Mouse (Mus musculus) bone marrow, adult 2 months (tissue): ENCODE data around the gene Pcdh20. TPM values are rescaled to one million over a fixed set of nuclear protein-coding genes. Genes with fewer than 3 reads are reported as not detected.

Source experiments
- H3K27ac ChIP-seq: fragments of 200-500 bp; 2 replicates; pipeline ENCODE4 v1.5.1; 2012; ENCODE audit warnings: low read depth, mild to moderate bottlenecking, control low read depth, inconsistent platforms, low read length; ENCODE audit not compliant: control insufficient read depth, poor library complexity, insufficient read depth
- H3K4me1 ChIP-seq: fragments of 200-500 bp; 2 replicates; pipeline ENCODE4 v1.6.1; 2011; ENCODE audit warnings: low read length; ENCODE audit not compliant: control insufficient read depth, insufficient read depth
- H3K4me3 ChIP-seq: fragments of 200-500 bp; replicated peaks from 2 replicates; pipeline ENCODE3; 2011; ENCODE audit warnings: mild to moderate bottlenecking, low read depth, low read length, control low read depth; ENCODE audit not compliant: control insufficient read depth
- CTCF ChIP-seq: fragments of 200-500 bp; IDR thresholded peaks from 2 replicates; pipeline ENCODE4 v1.5.1; 2011; ENCODE audit warnings: low read length, control low read depth; ENCODE audit not compliant: control insufficient read depth, insufficient read depth
- POLR2A ChIP-seq: fragments of 200-500 bp; IDR thresholded peaks from 2 replicates; pipeline ENCODE4 v1.6.1; 2011; ENCODE audit warnings: low read depth, mild to moderate bottlenecking, control low read depth, low read length, borderline replicate concordance; ENCODE audit not compliant: control insufficient read depth
- WGBS: fragments of 180-500 bp; shearing (Covaris S2); methylation state at CpG from one replicate; pipeline ENCODE4 v1.1.7; 2018; 5-methylcytosine and 5-hydroxymethylcytosine counted together
- polyA plus RNA-seq: library from polyadenylated mRNA; stranded (reverse); fragments of >200 nt; gene quantifications from 2 replicates; pipeline ENCODE4 v1.2.4, GENCODE M21; 2011; ENCODE audit warnings: low replicate concordance; ENCODE audit not compliant: missing spikeins, insufficient read depth, insufficient read length

Pcdh20 gene
- polyA plus RNA-seq, result not detected in 2 replicates

- no peaks in the 10 kb centered on the region for H3K4me1 ChIP-seq
- WGBS, result 7% methylated on average over 29 of the region's 29 CpGs
- H3K27ac ChIP-seq, result no peak within 1 kb of the TSS
- no peak within 1 kb of the TSS for H3K4me3 ChIP-seq
- TF ChIP-seq POLR2A, result no peak
- no peak for TF ChIP-seq CTCF
Observed at GRCm38 (mm10) chr14:88470495-88471434, at the start of gene Pcdh20. TSS of gene Pcdh20 (minus strand) at chr14:88471396.

DNA sequence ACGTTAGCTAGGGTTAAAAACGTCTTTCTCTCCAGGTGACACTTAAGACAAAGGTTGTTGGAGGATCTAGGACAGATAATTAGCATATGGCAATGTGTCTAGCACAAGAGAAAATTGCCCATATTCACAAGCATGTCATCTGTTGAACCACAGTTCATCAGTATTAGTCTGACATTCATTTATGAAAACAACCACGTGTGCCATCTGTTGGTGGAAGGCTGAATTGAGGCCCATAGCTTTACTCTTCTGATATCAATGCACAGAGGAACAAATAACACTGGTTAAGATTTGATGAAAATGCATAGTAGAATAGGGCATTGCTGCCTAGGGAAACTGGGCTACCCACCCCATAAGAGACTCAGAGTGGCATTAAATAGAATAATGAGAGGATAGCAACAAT, 8.7 kb upstream of the Pcdh20 start:
- Histone ChIP-seq H3K27ac (no peak overlapping the region), H3K4me3 (no peak overlapping the region), H3K4me1 (no peaks in the 10 kb centered on the region)
- 37% methylated on average over 3 of the region's 3 CpGs for WGBS
- TF ChIP-seq CTCF, result no peak

DNA sequence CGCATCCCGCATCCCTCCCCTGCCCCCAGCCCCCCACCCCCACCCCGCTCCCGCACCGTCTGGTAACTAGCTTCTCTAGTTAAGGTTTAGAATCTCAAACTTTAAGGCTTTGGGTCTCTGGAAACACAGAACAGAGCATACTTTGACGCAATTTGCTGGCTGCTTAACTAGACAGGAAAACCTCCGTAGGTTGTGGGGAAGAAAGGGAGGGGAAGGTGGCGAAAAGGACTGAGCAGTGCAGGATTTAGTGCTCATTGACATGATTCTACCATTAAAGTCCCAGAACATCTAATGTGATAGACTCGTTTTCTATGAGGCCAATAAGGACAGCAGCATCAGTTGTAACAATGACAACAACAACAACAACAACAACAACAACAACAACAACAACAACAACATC, 1.2 kb downstream of the Pcdh20 start:
- WGBS, result 3% methylated on average over 9 of the region's 9 CpGs

GRCm38 (mm10) chr14:88469361-88469760, 1.8 kb downstream of the Pcdh20 start:
- no peak overlapping the region for H3K4me3 ChIP-seq
- no peak for TF ChIP-seq CTCF
- 4% methylated on average over 18 of the region's 18 CpGs for WGBS
- H3K4me1 ChIP-seq, result no peaks in the 10 kb centered on the region
- H3K27ac ChIP-seq, result no peak overlapping the region

More for the DNA sequence above, 1.2 kb downstream of the Pcdh20 start:
- no peak for TF ChIP-seq CTCF
- TF ChIP-seq POLR2A, result no peak
- Histone ChIP-seq H3K4me1 (no peaks in the 10 kb centered on the region), H3K27ac (no peak overlapping the region), H3K4me3 (no peak overlapping the region)

DNA sequence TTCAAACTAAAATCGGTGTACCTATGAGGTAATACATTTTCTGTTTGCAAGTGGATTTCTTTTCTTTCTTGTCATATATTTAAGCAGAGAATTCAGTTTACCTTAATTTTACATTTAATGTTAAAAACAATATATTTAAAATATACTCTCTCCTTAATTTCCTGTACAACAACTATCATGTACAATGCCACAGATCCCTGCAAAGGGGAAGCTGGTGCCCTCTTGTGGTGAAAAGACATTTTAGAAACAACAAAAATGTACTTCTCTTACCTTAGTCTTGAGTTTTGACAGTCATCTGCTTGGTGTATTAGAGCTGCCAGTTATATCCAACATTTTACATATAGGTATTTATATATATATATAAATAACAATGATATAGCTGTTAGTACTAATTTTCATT, 4.8 kb downstream of the Pcdh20 start:
- H3K4me3 ChIP-seq, result no peak overlapping the region
- no peaks in the 10 kb centered on the region for H3K4me1 ChIP-seq
- TF ChIP-seq CTCF, result no peak
- TF ChIP-seq POLR2A, result no peak
- 79% methylated on average over 1 of the region's 1 CpGs for WGBS
- no peak overlapping the region for H3K27ac ChIP-seq

- TF ChIP-seq CTCF, result no peak
- no peak for TF ChIP-seq POLR2A
- WGBS, result 66% methylated on average over 1 of the region's 1 CpGs
- Histone ChIP-seq H3K27ac (no peak overlapping the region), H3K4me3 (no peak overlapping the region), H3K4me1 (no peaks in the 10 kb centered on the region)
Observed at GRCm38 (mm10) chr14:88464356-88464755, 6.8 kb downstream of the Pcdh20 start.

DNA sequence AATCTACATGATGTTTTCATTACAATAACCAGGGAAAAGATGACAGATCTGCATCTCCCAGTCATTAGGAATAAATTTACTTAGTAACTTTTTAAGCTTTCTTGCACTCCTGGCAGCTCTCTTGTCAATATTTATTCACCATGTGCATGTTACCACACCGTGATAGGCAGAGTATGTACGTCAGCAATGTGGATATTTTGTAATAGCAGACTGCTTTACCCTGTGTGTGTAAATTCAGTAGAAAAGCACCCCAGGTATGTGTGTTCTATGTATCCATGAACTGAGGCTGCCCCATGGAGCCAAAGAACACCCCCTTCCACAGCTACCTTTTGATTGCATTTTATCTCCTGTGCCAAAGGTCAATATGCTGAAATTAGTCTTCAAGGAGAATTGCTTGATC, 7.8 kb downstream of the Pcdh20 start:
- TF ChIP-seq CTCF (no peak), POLR2A (no peak)
- Histone ChIP-seq H3K4me3 (no peak overlapping the region), H3K27ac (no peak overlapping the region), H3K4me1 (no peaks in the 10 kb centered on the region)
- WGBS, result 80% methylated on average over 2 of the region's 2 CpGs

- H3K4me1 ChIP-seq, result no peaks in the 10 kb centered on the region
- no peak overlapping the region for H3K4me3 ChIP-seq
- 71% methylated on average over 3 of the region's 3 CpGs for WGBS
- no peak overlapping the region for H3K27ac ChIP-seq
- TF ChIP-seq CTCF (no peak), POLR2A (no peak)
Observed at GRCm38 (mm10) chr14:88462944-88463343, 8.3 kb downstream of the Pcdh20 start.
